Comparison of ENCODE assay signal across 8 mouse cellular contexts in the genomic region with DNA sequence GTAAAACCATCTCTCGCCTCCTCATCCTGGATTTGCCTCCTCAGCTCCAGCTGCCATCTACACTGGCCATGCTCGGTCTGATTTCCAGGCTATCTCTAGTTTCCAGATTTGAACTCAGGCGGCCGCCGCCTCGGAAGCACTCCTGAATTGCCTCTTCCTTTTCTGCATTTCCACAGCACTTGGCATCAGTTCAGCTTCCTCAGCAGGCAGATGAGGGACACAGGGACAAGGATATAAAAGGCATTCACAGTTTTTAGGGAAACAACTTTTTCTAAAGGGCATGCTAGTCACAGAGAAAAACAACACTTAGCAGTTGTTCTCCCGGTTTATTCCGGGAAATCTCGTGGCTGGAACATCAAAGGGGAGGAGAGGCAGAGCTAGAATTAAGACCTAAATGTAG. TPM values are rescaled to one million over a fixed set of nuclear protein-coding genes. Genes with fewer than 3 reads are reported as not detected.
DNase-seq lines count a peak whose midpoint lies in the region; ATAC-seq and TF ChIP-seq lines count a peak whose summit lies in the region.

No protein-coding gene starts in this region.

- ATAC-seq in frontal cortex, adult (ENCODE audit: low TSS enrichment) = peak; percentile 33
- no peak for ATAC-seq in megakaryocyte progenitor cell, adult 5-6 weeks (replicated peaks; ENCODE audit: poor library complexity)

- H3K4me3 ChIP-seq in E14TG2a.4 (replicated peaks; ENCODE audit: low read length) = peak overlapping the region; percentile 26; the same call in 1 of the 2 replicates

- H3K4me1 ChIP-seq in E14TG2a.4 (replicated peaks; ENCODE audit: low read depth, low read length) = peaks cover 66% of the 10 kb centered on the region

- no peak for TF ChIP-seq CTCF in E14TG2a.4 (conservative IDR thresholded peaks at IDR 0.05; ENCODE audit: low read length)

- DNase-seq in frontal cortex, postnatal 25 days (ENCODE audit: low spot score in 2 of 2) = no peak
- DNase-seq in frontal cortex, adult 2 months (ENCODE audit: extremely low spot score in 1 of 2, low spot score in 1 of 2) = peak; percentile 73 to 83
- DNase-seq in left cerebral cortex, adult 11 months (ENCODE audit: low spot score) = peak; percentile 61
- DNase-seq in urinary bladder, postnatal 10 days (ENCODE audit: low spot score) = no peak
- no peak for DNase-seq in thymus, postnatal 10 days (ENCODE audit: low spot score in 2 of 2)

- H3K9me3 ChIP-seq in E14TG2a.4 (ENCODE audit: low read length) = no peaks in the 10 kb centered on the region

- H3K36me3 ChIP-seq in E14TG2a.4 (ENCODE audit: insufficient read depth, low read length) = peaks cover 13% of the 10 kb centered on the region

- H3K27me3 ChIP-seq in E14TG2a.4 (ENCODE audit: insufficient read depth, low read length) = no peaks in the 10 kb centered on the region

RNA-seq across cellular contexts. Expression of gene Slc23a2, which starts 37.3 kb away (rescaled TPM):
- 86.7 and 98.5 TPM in 2 replicates for polyA plus RNA-seq in frontal cortex, adult 2 months (2012; rRNA removed)
- 5.4 and 6.7 TPM in 2 replicates for total RNA-seq in megakaryocyte progenitor cell, adult 5-6 weeks (2015)
- 7.4 and 25.7 TPM in 2 replicates for total RNA-seq in megakaryocyte progenitor cell, adult 5-6 weeks (2017)

Comparison
In these comparisons a context has a peak if more than half of its experiments do, and no peak if none do; other contexts are left out.
1. DNase-seq: peak in frontal cortex, adult 2 months (2 of 2) and left cerebral cortex, adult 11 months (single experiment); none in frontal cortex, postnatal 25 days (0 of 2), urinary bladder, postnatal 10 days (single experiment) and thymus, postnatal 10 days (0 of 2).